Mouse (Mus musculus) lung, embryonic 16.5 days (tissue): ENCODE measurements at regions not wholly inside any gene's neighbourhood (a gene's known extent, or its start where the extent isn't known, plus 50 kb on each side); places are given as distances from the start of the nearest gene placed in this dataset.

Source experiments
- ATAC-seq: fragments of 200-750 bp; cut with Nextera tagmentation; 2 replicates; pipeline ENCODE4 v1.8.0; 2017; ENCODE audit warnings: low read depth, mild to moderate bottlenecking, moderate library complexity
- H3K27ac ChIP-seq: fragments of 300-500 bp; sonication (generic); 2 replicates; pipeline ENCODE4 v1.5.1; 2014; ENCODE audit warnings: mild to moderate bottlenecking, control low read depth, low read length
- H3K27me3 ChIP-seq: fragments of 300-500 bp; sonication (generic); 2 replicates; pipeline ENCODE4 v1.6.1; 2014; ENCODE audit warnings: low read depth, low read length, mixed read lengths; ENCODE audit not compliant: control insufficient read depth, insufficient read depth
- H3K36me3 ChIP-seq: fragments of 300-500 bp; sonication (generic); 2 replicates; pipeline ENCODE4 v1.6.1; 2014; ENCODE audit warnings: low read length; ENCODE audit not compliant: control insufficient read depth, insufficient read depth
- H3K4me1 ChIP-seq: fragments of 300-500 bp; sonication (generic); replicated peaks from 2 replicates; pipeline ENCODE4 v1.6.1; 2014; ENCODE audit warnings: low read length, mixed read lengths; ENCODE audit not compliant: control insufficient read depth, insufficient read depth
- H3K4me2 ChIP-seq: fragments of 300-500 bp; sonication (generic); 2 replicates; pipeline ENCODE4 v1.6.1; 2014; ENCODE audit warnings: low read depth, low read length, control low read depth
- H3K4me3 ChIP-seq: fragments of 300-500 bp; sonication (generic); 2 replicates; pipeline ENCODE4 v1.5.1; 2014; ENCODE audit warnings: mild to moderate bottlenecking, low read length, control low read depth
- H3K9ac ChIP-seq: fragments of 300-500 bp; sonication (generic); 2 replicates; pipeline ENCODE4 v1.6.1; 2014; ENCODE audit warnings: low read length, control low read depth
- H3K9me3 ChIP-seq: fragments of 300-500 bp; sonication (generic); 2 replicates; pipeline ENCODE4 v1.6.1; 2016; ENCODE audit warnings: low read length; ENCODE audit not compliant: control insufficient read depth
- WGBS: fragments of 180-500 bp; shearing (Covaris S2); extraction: QIAGEN DNeasy Blood & Tissue Kit; methylation state at CpG from one replicate; pipeline ENCODE4 v1.1.7; 2014; 5-methylcytosine and 5-hydroxymethylcytosine counted together

GRCm38 (mm10) chr5:38950520-38951288 is 74.1 kb upstream of the Clnk start:
- H3K27ac ChIP-seq = no peak overlapping the region
- WGBS = 67% methylated on average over 9 of the region's 9 CpGs

DNA sequence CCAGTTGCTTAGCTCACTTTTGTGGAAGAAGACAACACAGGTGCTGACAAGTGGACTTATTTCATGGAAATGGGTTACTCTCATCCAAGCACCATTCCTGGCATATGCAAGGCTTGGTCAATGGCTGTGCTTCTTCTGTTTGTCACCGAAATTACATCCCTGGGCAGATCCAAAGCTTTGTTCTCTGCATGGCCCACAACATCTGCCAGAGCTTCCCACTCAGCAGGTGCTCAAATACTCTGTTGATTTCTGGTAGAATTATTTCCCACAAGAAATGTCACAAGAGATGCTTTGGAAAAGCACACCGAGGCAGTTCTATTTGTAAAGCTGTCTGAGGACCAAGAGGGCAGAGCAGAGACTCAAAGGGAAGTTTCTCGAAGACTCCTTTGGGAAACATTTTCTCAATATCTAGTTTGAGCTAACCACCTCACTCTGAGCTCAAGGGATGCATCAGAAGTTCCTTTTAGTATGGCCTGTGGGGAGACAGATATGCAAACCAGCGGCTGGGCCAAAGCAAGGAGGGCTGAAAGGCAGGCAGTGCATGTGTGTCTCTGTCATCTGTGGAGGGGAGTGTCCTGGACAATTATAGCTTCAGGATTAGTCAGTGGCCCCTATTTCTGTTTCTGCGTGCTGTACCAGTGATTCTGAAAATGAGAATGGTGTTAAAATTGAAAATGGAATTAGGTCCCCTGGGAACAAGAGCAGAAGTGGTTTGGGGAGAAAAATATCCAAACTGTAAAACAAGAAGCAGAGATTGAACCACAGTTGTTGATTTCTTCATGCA is 69.5 kb upstream of the Clnk start:
- no peaks in the 10 kb centered on the region for H3K27me3 ChIP-seq
- H3K9me3 ChIP-seq = no peaks in the 10 kb centered on the region
- no peak overlapping the region for H3K4me3 ChIP-seq
- no peak overlapping the region for H3K9ac ChIP-seq
- H3K4me2 ChIP-seq = no peak overlapping the region
- no peak for ATAC-seq
- H3K4me1 ChIP-seq = no peaks in the 10 kb centered on the region
- no peak overlapping the region for H3K27ac ChIP-seq
- 80% methylated on average over 5 of the region's 5 CpGs for WGBS
- no peaks in the 10 kb centered on the region for H3K36me3 ChIP-seq

More at GRCm38 (mm10) chr5:38950520-38951288, 74.1 kb upstream of the Clnk start:
- no peaks in the 10 kb centered on the region for H3K9me3 ChIP-seq
- no peaks in the 10 kb centered on the region for H3K27me3 ChIP-seq
- no peak for ATAC-seq
- no peaks in the 10 kb centered on the region for H3K36me3 ChIP-seq
- no peaks in the 10 kb centered on the region for H3K4me1 ChIP-seq
- no peak overlapping the region for H3K4me3 ChIP-seq
- no peak overlapping the region for H3K9ac ChIP-seq
- H3K4me2 ChIP-seq = no peak overlapping the region

GRCm38 (mm10) chr5:38932382-38933079 is 55.9 kb upstream of the Clnk start:
- ATAC-seq = no peak
- Histone ChIP-seq H3K9ac (no peak overlapping the region), H3K4me3 (no peak overlapping the region), H3K9me3 (no peaks in the 10 kb centered on the region), H3K27ac (no peak overlapping the region), H3K27me3 (no peaks in the 10 kb centered on the region), H3K36me3 (no peaks in the 10 kb centered on the region), H3K4me2 (no peak overlapping the region), H3K4me1 (no peaks in the 10 kb centered on the region)
- 16% methylated on average over 7 of the region's 7 CpGs for WGBS

- H3K27me3 ChIP-seq = no peaks in the 10 kb centered on the region
- H3K4me2 ChIP-seq = no peak overlapping the region
- no peak for ATAC-seq
- no peak overlapping the region for H3K4me3 ChIP-seq
- H3K36me3 ChIP-seq = no peaks in the 10 kb centered on the region
- no peaks in the 10 kb centered on the region for H3K4me1 ChIP-seq
- no peak overlapping the region for H3K9ac ChIP-seq
- WGBS = 69% methylated on average over 3 of the region's 3 CpGs
- no peak overlapping the region for H3K27ac ChIP-seq
- H3K9me3 ChIP-seq = no peaks in the 10 kb centered on the region
Observed at GRCm38 (mm10) chr5:38927051-38927450, 50.4 kb upstream of the Clnk start.
